Mouse (Mus musculus) heart, embryonic 14.5 days (tissue): ENCODE measurements at regions not wholly inside any gene's neighbourhood (a gene's known extent, or its start where the extent isn't known, plus 50 kb on each side); places are given as distances from the start of the nearest gene placed in this dataset.

Experiments
- ATAC-seq: fragments of 200-750 bp; cut with Nextera tagmentation; 2 replicates; pipeline ENCODE4 v1.8.0; 2017; ENCODE audit warnings: low read depth, moderate TSS enrichment; ENCODE audit not compliant: insufficient number of reproducible peaks, insufficient read depth, low FRiP score
- H3K27ac ChIP-seq, 2 experiments: fragments of 200-500 bp in 1 of 2; fragments of 300-500 bp in 1 of 2; sonication (generic) in 1 of 2; replicated peaks in 1 of 2; 2 replicates each; pipeline ENCODE4 v1.5.1; 2012 to 2014; ENCODE audit warnings: low read depth in 2 of 2, low read length in 2 of 2, control low read depth in 1 of 2, mild to moderate bottlenecking in 1 of 2, mixed read lengths in 1 of 2; ENCODE audit not compliant: control insufficient read depth in 1 of 2, insufficient read depth in 1 of 2
- H3K27me3 ChIP-seq: fragments of 300-500 bp; sonication (generic); 2 replicates; pipeline ENCODE4 v1.6.1; 2014; ENCODE audit warnings: mild to moderate bottlenecking, low read length, control low read depth; ENCODE audit not compliant: control insufficient read depth, insufficient read depth
- H3K36me3 ChIP-seq: fragments of 300-500 bp; sonication (generic); 2 replicates; pipeline ENCODE4 v1.6.1; 2014; ENCODE audit warnings: mild to moderate bottlenecking, control low read depth, low read length, mixed read lengths; ENCODE audit not compliant: control insufficient read depth, insufficient read depth
- H3K4me1 ChIP-seq, 2 experiments: fragments of 200-500 bp in 1 of 2; fragments of 300-500 bp in 1 of 2; sonication (generic) in 1 of 2; 2 replicates each; pipeline ENCODE4 v1.6.1; 2012 to 2014; ENCODE audit warnings: low read length in 2 of 2, control low read depth in 1 of 2, mixed read lengths in 1 of 2; ENCODE audit not compliant: control insufficient read depth in 2 of 2, insufficient read depth in 2 of 2
- H3K4me2 ChIP-seq: fragments of 300-500 bp; sonication (generic); 2 replicates; pipeline ENCODE4 v1.6.1; 2014; ENCODE audit warnings: mild to moderate bottlenecking, low read length
- H3K4me3 ChIP-seq, 2 experiments: fragments of 200-500 bp in 1 of 2; fragments of 300-500 bp in 1 of 2; sonication (generic) in 1 of 2; 2 replicates each; pipeline ENCODE4 v1.5.1; 2012 to 2014; ENCODE audit warnings: low read length in 2 of 2, mild to moderate bottlenecking in 2 of 2, control low read depth in 1 of 2, low read depth in 1 of 2, moderate library complexity in 1 of 2; ENCODE audit not compliant: control insufficient read depth in 1 of 2, insufficient read depth in 1 of 2
- H3K9ac ChIP-seq: fragments of 300-500 bp; sonication (generic); 2 replicates; pipeline ENCODE4 v1.6.1; 2014; ENCODE audit warnings: mild to moderate bottlenecking, low read length
- H3K9me3 ChIP-seq: fragments of 300-500 bp; sonication (generic); 2 replicates; pipeline ENCODE4 v1.6.1; 2016; ENCODE audit warnings: low read length, control low read depth; ENCODE audit not compliant: control insufficient read depth
- WGBS: fragments of 180-500 bp; shearing (Covaris S2); extraction: QIAGEN DNeasy Blood & Tissue Kit; methylation state at CpG from one replicate; pipeline ENCODE4 v1.1.7; 2014; 5-methylcytosine and 5-hydroxymethylcytosine counted together

DNA sequence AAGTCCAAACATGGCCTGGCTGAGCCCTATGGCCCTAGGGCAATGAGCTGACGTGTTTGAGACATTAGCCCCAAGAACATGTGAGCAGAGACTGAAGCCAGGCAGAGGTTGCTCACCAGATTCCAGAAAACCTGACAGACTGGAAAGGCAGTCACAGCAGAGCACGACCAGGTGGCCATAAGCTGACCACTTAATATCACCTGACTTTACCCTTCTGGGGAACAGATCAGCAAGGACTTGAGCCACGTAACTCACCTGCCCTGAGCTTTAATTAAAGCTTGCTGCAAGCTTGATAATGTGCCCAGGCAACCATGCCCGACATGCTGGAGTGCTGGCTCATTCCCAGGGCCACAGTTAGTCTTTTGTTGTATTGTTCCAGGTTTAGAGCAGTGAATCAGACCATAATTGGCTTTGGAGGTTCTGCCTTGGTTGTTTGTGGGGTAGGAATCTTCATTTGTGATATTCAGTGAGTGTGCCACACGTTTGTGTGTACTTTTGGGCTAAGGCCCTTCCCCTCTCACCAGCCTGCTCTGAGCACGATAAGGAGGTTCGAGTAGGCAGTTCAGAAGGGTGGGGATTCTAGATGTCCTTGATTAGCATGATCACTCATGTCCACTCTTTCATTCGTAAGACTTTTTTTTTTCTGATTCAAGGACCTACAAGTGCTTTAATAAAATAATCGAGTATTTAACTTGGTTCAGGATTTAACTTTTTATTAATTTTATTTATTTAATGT lies 52.1 kb upstream of the Nabp1 start:
- Histone ChIP-seq H3K4me1 (peaks cover 10 to 26% of the 10 kb centered on the region in 2 experiments), H3K9ac (no peak overlapping the region), H3K36me3 (no peaks in the 10 kb centered on the region), H3K4me2 (no peak overlapping the region), H3K27ac (peak overlapping the region in 1 of 2 experiments; percentile 45; a peak in 2 of 4 replicates), H3K9me3 (no peaks in the 10 kb centered on the region), H3K27me3 (no peaks in the 10 kb centered on the region), H3K4me3 (no peak overlapping the region)
- ATAC-seq, result no peak
- 53% methylated on average over 9 of the region's 9 CpGs for WGBS

DNA sequence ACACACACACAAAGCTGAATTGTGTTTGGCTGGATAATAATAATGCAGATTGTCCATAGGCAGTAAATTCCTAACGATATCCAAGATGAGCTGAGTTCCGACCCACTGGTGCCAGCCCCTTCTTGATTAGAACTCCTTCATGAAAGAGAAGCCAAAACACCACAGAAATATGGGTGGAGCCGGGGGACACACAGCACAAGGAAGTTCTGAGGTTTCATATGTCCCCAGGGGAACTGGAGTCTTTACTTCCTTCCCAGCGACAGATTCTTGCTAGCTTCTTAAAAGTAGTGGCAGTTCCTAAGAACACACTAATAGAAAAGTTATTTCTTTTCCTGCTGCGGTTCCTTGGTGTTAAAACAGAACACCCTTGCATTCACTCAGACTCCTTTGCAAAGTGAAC lies 51.4 kb upstream of the Nabp1 start:
- Histone ChIP-seq H3K4me1 (peaks cover 10 to 26% of the 10 kb centered on the region in 2 experiments), H3K27me3 (no peaks in the 10 kb centered on the region), H3K27ac (peak overlapping the region in 1 of 2 experiments; percentile 45; a peak in 2 of 4 replicates), H3K36me3 (no peaks in the 10 kb centered on the region), H3K4me2 (no peak overlapping the region), H3K9ac (no peak overlapping the region), H3K4me3 (no peak overlapping the region), H3K9me3 (no peaks in the 10 kb centered on the region)
- 68% methylated on average over 5 of the region's 5 CpGs for WGBS
- no peak for ATAC-seq

DNA sequence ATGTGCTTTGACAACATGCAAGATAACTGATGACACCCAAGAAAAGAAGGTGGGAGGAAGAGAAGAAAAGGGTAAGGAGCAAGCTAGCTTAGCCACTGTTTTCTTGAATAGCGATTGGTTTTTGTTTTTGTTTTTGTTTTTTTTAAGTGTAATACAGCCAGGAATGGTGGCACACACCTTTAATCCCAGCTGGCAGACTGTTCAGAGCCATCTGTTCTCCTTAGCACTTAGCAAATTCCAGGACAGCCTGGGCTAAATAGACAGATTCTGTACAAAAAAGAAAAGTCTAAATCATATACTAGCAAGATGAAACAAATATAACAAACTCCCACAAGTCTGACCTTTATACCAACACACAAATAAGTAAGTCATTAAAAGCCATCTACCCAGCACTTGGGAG lies 50.4 kb upstream of the Nabp1 start:
- no peak overlapping the region for H3K4me3 ChIP-seq
- peaks cover 10 to 26% of the 10 kb centered on the region in 2 experiments for H3K4me1 ChIP-seq
- 75% methylated on average over 1 of the region's 1 CpGs for WGBS
- H3K27me3 ChIP-seq, result no peaks in the 10 kb centered on the region
- H3K4me2 ChIP-seq, result no peak overlapping the region
- H3K9ac ChIP-seq, result no peak overlapping the region
- H3K36me3 ChIP-seq, result no peaks in the 10 kb centered on the region
- H3K9me3 ChIP-seq, result no peaks in the 10 kb centered on the region
- ATAC-seq, result no peak
- H3K27ac ChIP-seq, result no peak overlapping the region
